Mouse (Mus musculus): ENCODE measurements around the gene Med21. TPM values are rescaled to one million over a fixed set of nuclear protein-coding genes. Genes with fewer than 3 reads are reported as not detected.

Gene Med21
- total RNA-seq (2021), result 10 to 100 TPM; 46.8 to 52.4 TPM

DNA sequence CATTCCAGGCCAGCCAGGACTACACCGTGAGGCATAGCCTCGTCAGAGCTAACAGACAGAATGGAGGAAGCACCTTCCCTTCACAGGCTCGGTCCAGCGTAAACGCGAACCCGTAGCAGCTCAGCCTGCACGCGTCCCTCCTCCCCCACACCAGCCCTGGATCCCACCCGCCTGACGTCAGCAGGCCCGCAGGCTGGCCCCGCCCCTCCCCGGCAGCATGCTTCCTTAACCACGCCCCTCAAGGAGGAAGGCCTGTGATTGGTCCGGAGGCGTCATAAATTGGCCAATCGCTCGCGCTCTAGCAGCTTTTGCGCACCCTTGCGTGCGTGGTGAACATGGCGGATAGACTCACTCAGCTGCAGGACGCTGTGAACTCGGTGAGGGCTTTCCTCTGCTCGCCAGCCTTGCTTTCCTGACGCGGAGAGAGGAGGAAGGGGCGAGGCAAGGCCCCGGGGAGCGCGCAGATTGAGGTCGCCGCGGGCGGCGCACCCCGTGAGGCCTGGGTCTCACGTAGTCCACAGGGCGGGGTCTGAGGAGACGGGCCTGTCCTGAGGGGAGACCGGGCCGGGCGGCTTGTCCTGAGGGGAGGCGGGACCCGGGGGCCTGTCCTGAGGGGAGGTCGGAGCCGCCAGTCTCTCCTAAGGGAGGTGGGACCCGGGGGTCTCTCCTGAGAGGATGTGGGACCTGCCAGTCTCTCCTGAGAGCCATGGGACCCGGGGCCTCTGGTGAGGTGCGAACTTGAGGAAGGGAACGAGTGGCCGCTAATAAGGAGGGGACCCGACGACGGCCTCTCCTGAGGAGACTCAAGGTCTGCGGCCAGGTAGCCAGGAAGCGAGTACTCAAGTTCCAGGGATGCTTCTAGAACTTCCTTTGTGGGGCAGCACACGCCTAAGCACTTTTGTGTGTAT, at the start of gene Med21, which contains the start of gene Tm7sf3:
Gene Med21, plus strand, starts transcription at position 272 of the 908 bp plus-strand sequence.
Gene Tm7sf3, minus strand, starts transcription at position 549 of the 908 bp plus-strand sequence.
- intact Hi-C loops (cut with DNase I), result no loop called here
- peak; percentile 97 for DNase-seq (ENCODE audit: low spot score)

DNA sequence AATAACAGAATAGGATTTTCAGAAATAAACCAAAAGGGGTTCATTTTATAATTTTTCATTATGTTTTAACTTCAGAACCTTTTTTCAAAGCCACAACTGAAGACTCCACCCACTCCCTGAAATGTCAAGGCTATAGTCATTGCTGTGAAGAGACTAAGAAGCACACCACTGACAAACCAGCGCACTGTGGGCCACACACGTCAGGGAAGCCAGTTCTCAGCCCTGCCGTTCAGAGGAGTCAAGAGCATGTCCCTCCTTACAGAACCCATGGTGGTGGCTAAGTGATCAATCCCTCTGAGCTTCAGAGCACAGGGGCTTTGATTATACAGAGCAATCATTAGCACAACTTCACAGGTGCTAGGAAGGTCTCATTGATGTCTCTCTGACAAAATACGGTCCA, 39.7 kb upstream of the Med21 start:
- intact Hi-C loops (cut with DNase I), result no loop called here
- no peak for DNase-seq (ENCODE audit: low spot score)

DNA sequence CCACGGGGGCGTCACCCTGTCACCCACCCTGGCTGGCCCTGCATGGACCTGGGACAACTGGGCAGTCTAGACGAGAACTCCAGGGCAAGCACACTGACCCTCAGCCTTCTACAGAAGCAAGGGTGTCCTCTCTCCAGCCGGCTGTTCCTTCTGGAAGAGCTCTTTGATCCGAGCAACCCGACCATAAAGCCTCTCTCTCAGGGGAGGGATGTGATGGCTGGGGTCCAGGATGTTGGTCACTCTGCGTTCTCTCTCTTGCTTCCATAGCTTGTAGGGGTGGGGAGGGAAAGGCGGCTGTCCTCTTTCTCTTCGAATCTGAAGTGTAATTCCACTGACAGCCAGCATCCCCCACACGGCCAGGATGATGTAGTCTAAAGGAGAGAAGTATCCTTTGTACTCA, 38.7 kb upstream of the Med21 start:
- DNase-seq (ENCODE audit: low spot score), result no peak
- intact Hi-C loops (cut with DNase I), result no loop called here

- DNase-seq (ENCODE audit: low spot score), result no peak
- intact Hi-C loops (cut with DNase I), result no loop called here
Measured at GRCm38 (mm10) chr6:146611385-146611784, 31.0 kb upstream of the Med21 start.

GRCm38 (mm10) chr6:146611897-146612296, 30.4 kb upstream of the Med21 start:
- intact Hi-C loops (cut with DNase I), result no loop called here
- no peak for DNase-seq (ENCODE audit: low spot score)

DNA sequence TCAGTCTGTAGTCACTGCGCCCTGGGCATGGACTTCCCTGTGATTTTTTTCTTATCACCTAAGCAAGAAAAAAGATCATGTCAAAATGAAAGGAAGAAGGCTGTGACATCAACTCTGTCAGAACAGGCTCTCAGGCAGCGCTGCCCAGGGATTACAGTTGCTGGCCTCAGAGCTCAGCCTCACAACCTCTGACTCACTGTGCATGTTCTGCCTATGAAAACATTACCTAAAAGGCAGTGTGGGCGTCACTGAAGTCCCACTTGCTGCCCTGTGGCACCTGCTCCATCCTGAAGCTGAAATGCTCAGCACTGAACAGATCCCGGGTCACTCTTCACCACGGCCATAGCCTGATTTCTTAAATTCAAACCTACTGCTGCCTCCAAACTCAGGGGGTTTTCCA, 29.6 kb upstream of the Med21 start:
- no peak for DNase-seq (ENCODE audit: low spot score)
- intact Hi-C loops (cut with DNase I), result no loop called here

DNA sequence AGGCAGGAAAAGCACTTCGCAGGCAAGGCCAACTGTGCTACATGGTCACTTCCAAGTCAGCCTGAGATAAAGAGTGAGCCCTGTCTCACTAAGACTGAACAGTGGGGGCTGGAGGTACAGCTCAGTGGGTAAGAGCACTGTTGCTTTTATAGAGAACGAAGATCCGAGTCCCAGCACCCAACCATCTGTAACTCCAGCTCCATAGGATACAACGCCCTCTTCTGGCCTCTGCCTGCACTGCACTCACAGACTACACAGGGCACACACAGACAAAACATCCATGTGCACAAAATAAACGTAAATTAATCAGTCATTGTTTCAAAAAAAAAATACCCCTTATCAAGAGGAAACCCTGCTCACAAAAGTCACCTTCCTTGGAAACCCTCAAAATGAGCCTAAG, 28.4 kb upstream of the Med21 start:
- intact Hi-C loops (cut with DNase I), result no loop called here
- DNase-seq (ENCODE audit: low spot score), result no peak

- no peak for DNase-seq (ENCODE audit: low spot score)
- intact Hi-C loops (cut with DNase I), result no loop called here
Measured at GRCm38 (mm10) chr6:146614541-146614940, 27.8 kb upstream of the Med21 start.

DNA sequence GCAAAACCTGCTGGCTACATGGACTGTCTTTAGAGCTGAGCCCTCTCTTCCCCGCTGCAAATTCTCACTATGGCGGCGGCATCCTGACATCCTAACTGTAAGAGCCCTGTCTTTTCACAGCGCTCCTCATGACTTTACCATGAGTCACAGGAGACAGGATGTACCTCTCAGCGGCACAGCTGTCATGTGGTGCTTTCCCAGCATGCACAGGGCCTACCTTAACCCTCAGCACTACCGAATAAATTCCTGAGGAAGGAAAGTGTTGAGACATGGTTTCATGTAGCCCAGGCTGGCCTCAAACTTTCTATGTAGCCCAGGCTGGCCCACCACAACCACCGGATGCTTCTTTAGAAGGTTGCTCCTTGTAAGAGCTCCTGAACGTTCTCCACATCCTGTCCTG, 26.5 kb upstream of the Med21 start:
- intact Hi-C loops (cut with DNase I), result no loop called here

GRCm38 (mm10) chr6:146616670-146617069, 25.7 kb upstream of the Med21 start:
- intact Hi-C loops (cut with DNase I), result no loop called here
- DNase-seq (ENCODE audit: low spot score), result no peak

More for the DNA sequence above, 26.5 kb upstream of the Med21 start:
- DNase-seq (ENCODE audit: low spot score), result no peak

DNA sequence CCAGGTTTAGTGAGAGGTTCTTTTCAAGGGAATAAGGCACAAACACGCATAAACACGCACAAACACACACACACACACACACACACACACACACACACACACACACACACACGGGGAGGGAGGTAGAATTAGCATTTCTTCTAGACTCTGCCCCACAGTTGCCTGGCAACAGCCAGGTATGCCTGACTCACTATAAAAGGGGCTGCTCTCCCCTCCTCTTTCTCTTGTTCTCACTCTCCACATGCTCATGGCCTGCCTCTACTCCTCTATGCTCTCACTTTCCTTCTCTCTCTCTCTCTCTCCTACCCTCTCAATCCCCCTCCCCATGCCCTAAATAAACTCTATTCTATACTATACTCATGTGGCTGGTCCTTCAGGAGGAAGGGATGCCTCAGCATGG, 14.2 kb upstream of the Med21 start:
- intact Hi-C loops (cut with DNase I), result no loop called here

GRCm38 (mm10) chr6:146629781-146630756, 12.3 kb upstream of the Med21 start:
- DNase-seq (ENCODE audit: low spot score), result no peak
- intact Hi-C loops (cut with DNase I), result no loop called here

More for the DNA sequence above, 14.2 kb upstream of the Med21 start:
- no peak for DNase-seq (ENCODE audit: low spot score)

- intact Hi-C loops (cut with DNase I), result no loop called here
- DNase-seq (ENCODE audit: low spot score), result no peak
Measured at GRCm38 (mm10) chr6:146630961-146631360, 11.4 kb upstream of the Med21 start.

- intact Hi-C loops (cut with DNase I), result no loop called here
Measured at GRCm38 (mm10) chr6:146631847-146632246, 10.5 kb upstream of the Med21 start.

DNA sequence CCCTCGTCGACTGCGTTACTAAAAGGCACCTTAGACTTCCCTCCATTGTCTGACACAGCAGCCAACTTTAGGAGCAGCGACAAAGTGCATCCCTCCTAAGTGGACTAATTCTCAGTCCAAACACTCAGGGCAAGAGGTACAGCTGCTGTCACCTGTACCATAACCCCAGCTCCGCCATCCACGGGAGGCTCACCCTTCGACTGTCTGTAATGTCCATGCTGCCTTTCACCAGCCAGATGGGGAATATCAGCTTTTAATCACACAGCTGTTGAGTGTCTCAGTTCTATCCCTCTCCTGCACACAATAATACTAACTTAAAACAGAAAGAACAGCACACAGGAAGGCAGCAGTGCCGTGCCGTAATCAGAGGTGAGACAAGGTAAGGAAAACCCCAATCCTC, 9.9 kb upstream of the Med21 start:
- DNase-seq (ENCODE audit: low spot score), result no peak
- intact Hi-C loops (cut with DNase I), result no loop called here

More at GRCm38 (mm10) chr6:146631847-146632246, 10.5 kb upstream of the Med21 start:
- DNase-seq (ENCODE audit: low spot score), result no peak

DNA sequence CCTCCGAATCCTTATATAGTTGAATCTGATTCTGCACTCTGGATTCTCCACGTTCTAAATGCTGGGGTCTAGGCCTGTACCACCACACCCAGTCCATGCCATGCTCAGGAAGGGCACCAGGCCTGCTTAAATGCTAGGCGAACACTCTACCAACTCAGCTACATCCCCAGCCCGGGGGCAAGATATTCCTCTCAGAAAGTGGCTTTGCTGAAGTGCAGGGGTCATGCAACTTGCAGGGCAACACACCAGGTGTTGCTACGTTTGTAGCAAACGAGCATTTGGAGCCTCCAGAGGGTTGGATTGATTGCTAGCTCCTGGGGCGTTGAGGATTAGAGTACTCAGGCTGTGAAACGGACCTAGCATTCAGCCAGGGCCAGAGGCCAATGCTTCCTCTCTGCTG, 9.2 kb upstream of the Med21 start:
- DNase-seq (ENCODE audit: low spot score), result no peak
- intact Hi-C loops (cut with DNase I), result no loop called here

GRCm38 (mm10) chr6:146633629-146634014, 8.7 kb upstream of the Med21 start:
- DNase-seq (ENCODE audit: low spot score), result no peak
- intact Hi-C loops (cut with DNase I), result no loop called here

DNA sequence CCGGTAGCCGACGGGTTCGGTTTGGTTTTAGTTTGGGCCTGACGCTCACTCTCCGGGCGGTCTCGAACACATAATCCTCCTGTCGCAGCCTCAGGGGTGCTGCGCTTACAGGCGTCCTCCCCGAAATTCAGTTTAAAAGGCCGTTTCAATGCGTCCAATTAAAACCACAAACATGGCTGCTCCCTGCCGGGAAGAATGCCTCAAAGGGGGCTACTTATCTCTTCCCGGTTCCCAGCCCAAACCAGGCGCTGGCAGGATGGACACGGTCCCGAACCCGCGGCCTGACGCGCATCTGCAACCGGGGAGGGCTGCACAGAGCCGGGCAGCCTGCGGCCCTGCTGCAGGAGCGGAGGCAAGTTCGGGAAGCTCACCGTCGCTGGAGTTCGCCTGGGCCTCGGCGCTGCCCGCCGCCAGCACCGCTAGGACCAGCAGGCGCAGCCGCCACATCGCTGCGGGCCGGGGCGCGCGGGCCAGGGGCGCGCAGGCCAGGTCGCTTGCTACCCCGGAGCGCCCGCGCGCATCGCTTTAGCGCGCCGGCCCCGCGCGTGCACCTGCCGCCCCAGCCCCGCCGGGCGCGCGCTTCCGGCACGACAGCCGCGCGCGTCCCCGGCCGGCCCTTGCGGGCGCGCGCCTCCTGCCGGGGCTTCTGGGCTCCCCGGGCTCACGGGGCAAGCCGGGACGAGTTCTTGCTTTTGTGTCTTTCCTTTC, 8.2 kb upstream of the Med21 start:
- intact Hi-C loops (cut with DNase I), result no loop called here
- DNase-seq (ENCODE audit: low spot score), result peak; percentile 66

GRCm38 (mm10) chr6:146634759-146635606, 7.4 kb upstream of the Med21 start:
- no peak for DNase-seq (ENCODE audit: low spot score)
- intact Hi-C loops (cut with DNase I), result no loop called here
